Mouse (Mus musculus) neural tube, embryonic 15.5 days (tissue): ENCODE data around the gene Hist1h1t. TPM values are rescaled to one million over a fixed set of nuclear protein-coding genes. Genes with fewer than 3 reads are reported as not detected.
A peak's percentile ranks its signal among the peaks of the same experiment; 100 is the strongest.
"Not testable (repeated sequence)": the region's sequence is repeated elsewhere in the genome, so short reads cannot be mapped to it uniquely, and the experiment has no call there.

Source experiments
- ATAC-seq: fragments of 200-750 bp; cut with Nextera tagmentation; 2 replicates; pipeline ENCODE4 v1.8.0; 2017; ENCODE audit warnings: mild to moderate bottlenecking, moderate TSS enrichment, moderate library complexity; ENCODE audit not compliant: low FRiP score
- H3K27ac ChIP-seq: fragments of 300-500 bp; sonication (generic); replicated peaks from 2 replicates; pipeline ENCODE4 v1.5.1; 2015; ENCODE audit warnings: mild to moderate bottlenecking, inconsistent platforms
- H3K27me3 ChIP-seq: fragments of 300-500 bp; sonication (generic); replicated peaks from 2 replicates; pipeline ENCODE4 v1.6.1; 2015; ENCODE audit warnings: inconsistent platforms
- H3K36me3 ChIP-seq: fragments of 300-500 bp; sonication (generic); 2 replicates; pipeline ENCODE4 v1.6.1; 2015; ENCODE audit warnings: inconsistent platforms
- H3K4me1 ChIP-seq: fragments of 300-500 bp; sonication (generic); 2 replicates; pipeline ENCODE4 v1.6.1; 2015; ENCODE audit warnings: inconsistent platforms
- H3K4me2 ChIP-seq: fragments of 300-500 bp; sonication (generic); 2 replicates; pipeline ENCODE4 v1.6.1; 2015; ENCODE audit warnings: inconsistent platforms, mild to moderate bottlenecking, moderate library complexity
- H3K4me3 ChIP-seq: fragments of 300-500 bp; sonication (generic); replicated peaks from 2 replicates; pipeline ENCODE4 v1.5.1; 2015; ENCODE audit warnings: mild to moderate bottlenecking, inconsistent platforms
- H3K9ac ChIP-seq: fragments of 300-500 bp; sonication (generic); replicated peaks from 2 replicates; pipeline ENCODE4 v1.6.1; 2015; ENCODE audit warnings: mild to moderate bottlenecking, inconsistent platforms
- H3K9me3 ChIP-seq: fragments of 300-500 bp; sonication (generic); replicated peaks from 2 replicates; pipeline ENCODE4 v1.6.1; 2016; ENCODE audit warnings: inconsistent platforms
- WGBS: fragments of 180-500 bp; shearing (Covaris S2); methylation state at CpG from one replicate; pipeline ENCODE4 v1.1.7; 2015; ENCODE audit warnings: mixed read lengths; 5-methylcytosine and 5-hydroxymethylcytosine counted together
- polyA plus RNA-seq: library from polyadenylated mRNA; unstranded; fragments of >200 nt; fragmentation: Nextera tagmentation; extraction: Ambion mirVana; gene quantifications from 2 replicates; pipeline ENCODE4 v1.2.1, GENCODE M21; 2015

The Hist1h1t gene
- polyA plus RNA-seq = not detected in 2 replicates

GRCm38 (mm10) chr13:23695514-23695913, at the start of gene Hist1h1t:
TSS of gene Hist1h1t (plus strand) at chr13:23695814.
- Histone ChIP-seq H3K4me2 (no peak within 1 kb of the TSS), H3K27ac (no peak within 1 kb of the TSS), H3K4me1 (peaks cover 14% of the 10 kb centered on the region; the same call in 1 of the 2 replicates), H3K9ac (no peak within 1 kb of the TSS), H3K27me3 (no peaks in the 10 kb centered on the region), H3K36me3 (no peaks in the 10 kb centered on the region), H3K4me3 (no peak within 1 kb of the TSS), H3K9me3 (no peaks in the 10 kb centered on the region)
- no peak for ATAC-seq
- WGBS = 54% methylated on average over 10 of the region's 13 CpGs

DNA sequence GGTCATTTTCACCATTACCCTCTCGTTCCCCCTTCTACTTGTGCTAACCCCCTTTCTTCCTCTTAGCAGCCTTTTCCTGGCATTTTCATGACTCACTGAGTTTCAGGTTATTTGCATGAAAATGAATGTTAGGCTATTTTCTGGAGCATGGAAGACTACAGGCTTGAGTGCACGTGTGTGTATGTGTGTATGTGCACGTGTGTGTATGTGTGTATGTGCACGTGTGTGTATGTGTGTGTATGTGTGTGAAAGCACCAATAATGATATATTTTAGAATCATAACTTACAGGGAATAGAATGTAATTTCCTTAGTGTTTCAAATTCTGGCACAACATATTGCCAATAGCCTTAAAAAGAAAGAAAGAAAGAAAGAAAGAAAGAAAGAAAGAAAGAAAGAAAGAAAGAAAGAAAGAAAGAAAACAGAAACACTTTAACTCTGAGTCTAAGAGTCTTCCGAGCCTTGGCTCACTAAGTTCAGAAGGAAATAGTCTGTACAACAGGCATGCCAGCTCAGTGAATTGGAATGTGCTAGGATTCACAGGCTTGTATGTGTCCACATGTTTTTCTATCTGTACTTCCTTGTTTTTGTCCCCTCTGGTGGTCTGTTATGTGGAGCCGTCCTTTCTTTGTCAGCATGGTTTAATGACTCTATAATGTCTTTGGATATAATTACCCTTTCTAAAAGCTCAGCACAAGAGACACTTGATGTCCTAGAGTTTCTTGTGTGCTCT, 35.8 kb upstream of the Hist1h1t start:
- ATAC-seq = no peak
- H3K36me3 ChIP-seq = no peaks in the 10 kb centered on the region
- no peak overlapping the region for H3K4me3 ChIP-seq
- H3K9ac ChIP-seq = no peak overlapping the region
- H3K27me3 ChIP-seq = no peaks in the 10 kb centered on the region
- no peak overlapping the region for H3K4me2 ChIP-seq
- 72% methylated on average over 6 of the region's 6 CpGs for WGBS
- no peak overlapping the region for H3K27ac ChIP-seq
- H3K9me3 ChIP-seq = no peaks in the 10 kb centered on the region
- no peaks in the 10 kb centered on the region for H3K4me1 ChIP-seq

- H3K9ac ChIP-seq = no peak overlapping the region
- H3K27me3 ChIP-seq = no peaks in the 10 kb centered on the region
- no peak overlapping the region for H3K27ac ChIP-seq
- H3K4me1 ChIP-seq = no peaks in the 10 kb centered on the region
- no peak for ATAC-seq
- H3K4me3 ChIP-seq = no peak overlapping the region
- 74% methylated on average over 3 of the region's 3 CpGs for WGBS
- no peaks in the 10 kb centered on the region for H3K36me3 ChIP-seq
- H3K4me2 ChIP-seq = no peak overlapping the region
- no peaks in the 10 kb centered on the region for H3K9me3 ChIP-seq
Observed at GRCm38 (mm10) chr13:23662536-23662935, 33.1 kb upstream of the Hist1h1t start.

- Histone ChIP-seq H3K27ac (no peak overlapping the region), H3K4me1 (peaks cover 21% of the 10 kb centered on the region), H3K9me3 (no peaks in the 10 kb centered on the region), H3K4me3 (no peak overlapping the region), H3K27me3 (no peaks in the 10 kb centered on the region), H3K4me2 (peak overlapping the region; percentile 78; the same call in 1 of the 2 replicates), H3K9ac (no peak overlapping the region), H3K36me3 (no peaks in the 10 kb centered on the region)
- WGBS = 87% methylated on average over 6 of the region's 6 CpGs
- ATAC-seq = no peak
Observed at GRCm38 (mm10) chr13:23681990-23682582, 13.5 kb upstream of the Hist1h1t start.

- WGBS = 70% methylated on average over 1 of the region's 1 CpGs
Observed at GRCm38 (mm10) chr13:23682623-23682946, 13.0 kb upstream of the Hist1h1t start.

DNA sequence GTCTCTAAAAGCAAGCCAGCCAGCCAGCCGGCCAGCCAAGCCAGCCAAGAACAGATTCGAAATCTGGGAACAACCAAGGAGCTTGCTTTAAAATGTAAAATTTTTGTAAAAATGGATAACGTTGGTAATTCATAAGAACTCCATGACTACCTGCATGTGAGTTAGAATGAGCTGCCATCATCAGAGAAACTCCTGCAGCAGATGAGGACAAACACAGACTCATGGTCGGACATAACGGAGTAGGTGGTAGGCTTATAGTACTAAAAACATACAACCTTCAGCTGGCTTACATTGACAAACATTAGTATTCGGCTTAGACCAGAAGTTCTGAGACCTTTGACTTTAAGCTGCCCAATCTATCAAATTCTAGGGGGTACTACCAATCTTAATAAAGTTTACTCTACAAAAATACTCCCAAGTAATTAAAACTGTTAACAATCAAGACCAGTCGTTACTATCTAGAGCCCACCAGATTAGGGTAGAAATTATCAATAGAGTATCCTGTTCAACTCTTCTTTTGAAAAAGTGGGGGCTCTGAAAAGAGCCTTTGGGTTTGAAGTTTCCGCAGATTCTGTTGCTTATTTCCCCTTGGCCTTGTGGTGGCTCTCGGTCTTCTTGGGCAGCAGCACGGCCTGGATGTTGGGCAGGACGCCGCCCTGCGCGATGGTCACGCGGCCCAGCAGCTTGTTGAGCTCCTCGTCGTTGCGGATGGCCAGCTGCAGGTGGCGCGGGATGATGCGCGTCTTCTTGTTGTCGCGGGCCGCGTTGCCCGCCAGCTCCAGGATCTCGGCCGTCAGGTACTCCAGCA, 12.5 kb upstream of the Hist1h1t start:
- not testable (repeated sequence) for H3K27me3 ChIP-seq, H3K36me3 ChIP-seq, H3K9me3 ChIP-seq
- Histone ChIP-seq H3K4me2 (peak overlapping the region; percentile 78), H3K27ac (peak overlapping the region; percentile 89), H3K9ac (peak overlapping the region; percentile 45), H3K4me1 (peaks cover 21% of the 10 kb centered on the region), H3K4me3 (peak overlapping the region; percentile 47)
- 11% methylated on average over 14 of the region's 30 CpGs for WGBS
- ATAC-seq = peak; percentile 62

More at GRCm38 (mm10) chr13:23682623-23682946, 13.0 kb upstream of the Hist1h1t start:
- Histone ChIP-seq H3K36me3 (no peaks in the 10 kb centered on the region), H3K9ac (peak overlapping the region; percentile 45; the same call in 1 of the 2 replicates), H3K4me3 (peak overlapping the region; percentile 47), H3K9me3 (no peaks in the 10 kb centered on the region), H3K4me2 (peak overlapping the region; percentile 78), H3K4me1 (peaks cover 21% of the 10 kb centered on the region), H3K27me3 (no peaks in the 10 kb centered on the region), H3K27ac (peak overlapping the region; percentile 89; the same call in 1 of the 2 replicates)
- ATAC-seq = no peak

DNA sequence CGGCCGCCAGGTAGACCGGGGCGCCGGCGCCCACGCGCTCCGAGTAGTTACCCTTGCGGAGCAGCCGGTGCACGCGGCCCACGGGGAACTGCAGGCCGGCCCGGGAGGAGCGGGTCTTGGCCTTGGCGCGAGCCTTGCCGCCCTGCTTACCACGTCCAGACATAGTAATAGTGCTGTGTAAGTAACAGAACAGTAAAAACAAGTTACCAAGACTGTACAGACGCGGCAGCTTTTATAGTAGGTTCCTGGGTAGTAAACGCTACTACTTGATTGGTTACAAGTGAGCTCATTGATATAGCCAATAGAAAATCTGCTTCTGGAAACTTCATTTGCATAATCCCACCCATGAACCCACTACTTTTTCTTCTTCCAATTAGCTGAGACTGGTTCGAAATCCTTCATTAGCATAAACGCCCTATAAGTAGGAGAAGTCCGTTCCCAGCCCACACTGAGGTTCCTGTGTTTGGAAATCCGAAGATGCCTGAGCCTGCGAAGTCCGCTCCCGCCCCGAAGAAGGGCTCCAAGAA, 11.8 kb upstream of the Hist1h1t start, which contains the start of the genes Hist1h2ac and Hist1h2bc:
Gene Hist1h2ac, minus strand, starts transcription at position 194 of the 527 bp plus-strand sequence.
Gene Hist1h2bc, plus strand, starts transcription at position 445 of the 527 bp plus-strand sequence.
- Histone ChIP-seq H3K27ac (peak within 1 kb of the TSS; percentile 93), H3K4me2 (peak within 1 kb of the TSS; percentile 78), H3K27me3 (no peaks in the 10 kb centered on the region), H3K9ac (peak within 1 kb of the TSS; percentile 62), H3K9me3 (no peaks in the 10 kb centered on the region), H3K36me3 (no peaks in the 10 kb centered on the region), H3K4me1 (peaks cover 21% of the 10 kb centered on the region), H3K4me3 (peak within 1 kb of the TSS; percentile 47)
- peak; percentile 99 for ATAC-seq
- under 1% methylated on average over 32 of the region's 32 CpGs for WGBS

DNA sequence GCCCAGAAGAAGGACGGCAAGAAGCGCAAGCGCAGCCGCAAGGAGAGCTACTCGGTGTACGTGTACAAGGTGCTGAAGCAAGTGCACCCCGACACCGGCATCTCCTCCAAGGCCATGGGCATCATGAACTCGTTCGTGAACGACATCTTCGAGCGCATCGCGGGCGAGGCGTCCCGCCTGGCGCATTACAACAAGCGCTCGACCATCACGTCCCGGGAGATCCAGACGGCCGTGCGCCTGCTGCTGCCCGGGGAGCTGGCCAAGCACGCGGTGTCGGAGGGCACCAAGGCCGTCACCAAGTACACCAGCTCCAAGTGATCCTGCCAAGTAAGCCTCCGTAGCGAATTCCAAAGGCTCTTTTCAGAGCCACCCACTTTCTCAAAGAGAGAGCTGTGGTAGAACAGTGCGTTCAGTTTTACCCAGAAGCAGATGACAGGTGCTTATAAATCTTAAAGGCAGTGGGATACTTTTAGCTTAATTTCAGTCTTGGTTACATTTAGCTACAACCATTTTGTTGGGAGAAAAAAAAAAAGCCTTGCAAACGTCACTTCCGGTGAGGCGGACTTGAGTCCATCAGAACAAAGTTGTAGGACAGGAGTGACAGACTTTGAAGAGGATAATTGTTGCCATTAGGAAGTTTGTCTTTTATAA, 11.2 kb upstream of the Hist1h1t start:
- not testable (repeated sequence) for H3K27me3 ChIP-seq, H3K9me3 ChIP-seq, H3K36me3 ChIP-seq
- Histone ChIP-seq H3K9ac (peak overlapping the region; percentile 62), H3K27ac (peak overlapping the region; percentile 93), H3K4me3 (peak overlapping the region; percentile 47), H3K4me1 (peaks cover 21% of the 10 kb centered on the region), H3K4me2 (peak overlapping the region; percentile 78)
- WGBS = under 1% methylated on average over 20 of the region's 37 CpGs
- peak; percentile 33 for ATAC-seq

- peak overlapping the region; percentile 62 for H3K9ac ChIP-seq
- H3K9me3 ChIP-seq = no peaks in the 10 kb centered on the region
- H3K36me3 ChIP-seq = no peaks in the 10 kb centered on the region
- WGBS = 5% methylated on average over 15 of the region's 15 CpGs
- H3K27ac ChIP-seq = peak overlapping the region; percentile 93
- peak overlapping the region; percentile 78 for H3K4me2 ChIP-seq
- H3K4me1 ChIP-seq = peaks cover 21% of the 10 kb centered on the region
- no peaks in the 10 kb centered on the region for H3K27me3 ChIP-seq
- no peak for ATAC-seq
- peak overlapping the region; percentile 47 for H3K4me3 ChIP-seq
Observed at GRCm38 (mm10) chr13:23685121-23685861, 10.3 kb upstream of the Hist1h1t start.

DNA sequence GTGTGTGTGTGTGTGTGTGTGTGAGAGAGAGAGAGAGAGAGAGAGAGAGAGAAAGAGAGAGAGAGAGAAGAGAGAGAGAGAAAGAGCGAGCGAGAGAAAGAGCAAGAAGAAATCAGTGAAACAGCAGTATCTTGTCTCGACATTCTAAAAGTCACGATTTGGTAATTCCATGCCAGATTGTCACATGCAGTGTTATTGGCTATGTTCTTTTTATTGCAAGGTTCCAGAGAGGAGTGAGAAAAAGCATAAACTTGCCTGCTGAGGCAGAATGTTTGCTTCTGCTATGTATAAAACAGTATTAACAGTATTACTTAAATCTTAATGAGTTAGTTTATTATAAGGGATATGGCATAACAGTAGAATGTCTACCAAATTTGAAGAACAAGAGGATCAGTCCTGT, 9.6 kb upstream of the Hist1h1t start:
- Histone ChIP-seq H3K4me1 (peaks cover 21% of the 10 kb centered on the region), H3K36me3 (no peaks in the 10 kb centered on the region), H3K4me3 (peak overlapping the region; percentile 47), H3K27me3 (no peaks in the 10 kb centered on the region), H3K27ac (peak overlapping the region; percentile 93; the same call in 1 of the 2 replicates), H3K4me2 (peak overlapping the region; percentile 78), H3K9ac (0 out of 2 replicates have a peak overlapping the region, but pooled peaks have one; percentile 62), H3K9me3 (no peaks in the 10 kb centered on the region)
- no peak for ATAC-seq
- 30% methylated on average over 4 of the region's 4 CpGs for WGBS
